Mouse (Mus musculus) liver (tissue): ENCODE measurements around the gene Gsx1.

Source experiments
- DNase-seq: peaks from one replicate; pipeline ENCODE4 v3.0.0-alpha.2; 2020; ENCODE audit warnings: mixed read lengths

Gsx1 gene

DNA sequence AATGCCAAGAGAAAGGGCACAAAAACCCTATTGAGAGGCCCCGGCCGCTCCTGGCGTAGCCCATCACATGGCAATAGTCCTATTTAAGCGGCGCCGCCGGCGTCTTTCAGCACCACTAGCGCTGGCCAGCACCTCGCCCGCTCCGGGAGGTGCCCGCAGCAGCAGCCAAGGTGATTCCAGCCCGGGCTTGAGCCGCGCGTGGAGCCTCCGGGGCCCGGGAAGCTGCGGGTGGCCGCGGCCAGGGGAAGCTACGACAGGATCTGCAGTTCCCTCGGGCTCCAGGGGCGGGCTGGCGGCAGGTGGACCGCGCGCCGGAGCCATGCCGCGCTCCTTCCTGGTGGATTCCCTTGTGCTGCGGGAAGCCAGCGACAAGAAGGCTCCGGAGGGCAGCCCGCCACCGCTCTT is at the start of gene Gsx1:
Gsx1 (plus strand) TSS at position 126 of the 405 bp plus-strand sequence.
- DNase-seq = peak; percentile 51

- DNase-seq = peak; percentile 8
Observed at GRCm38 (mm10) chr5:147147340-147147739, 41.2 kb upstream of the Gsx1 start.

GRCm38 (mm10) chr5:147154806-147155371 is 33.6 kb upstream of the Gsx1 start:
- DNase-seq = no peak

GRCm38 (mm10) chr5:147155449-147156133 is 32.9 kb upstream of the Gsx1 start:
- no peak for DNase-seq

DNA sequence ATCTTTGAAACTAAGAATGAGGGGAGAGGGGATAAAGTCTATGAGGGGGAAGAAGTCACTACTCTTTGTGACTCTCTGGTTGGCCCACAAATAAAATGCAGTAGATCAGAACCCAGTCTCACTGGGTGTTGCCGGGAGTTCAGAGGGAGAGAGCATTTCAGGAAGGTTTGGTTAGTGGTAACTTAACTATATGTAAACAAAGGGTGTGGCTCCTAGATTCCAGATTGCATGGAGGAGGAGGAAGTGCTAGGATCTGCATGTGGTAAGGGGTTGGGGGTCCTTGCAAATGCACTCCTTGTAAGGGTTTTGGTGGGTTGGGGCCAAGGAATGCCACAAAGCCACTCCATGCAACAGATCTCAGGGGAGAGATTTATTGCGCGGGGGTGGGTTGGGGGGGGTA is 32.1 kb upstream of the Gsx1 start:
- DNase-seq = no peak

DNA sequence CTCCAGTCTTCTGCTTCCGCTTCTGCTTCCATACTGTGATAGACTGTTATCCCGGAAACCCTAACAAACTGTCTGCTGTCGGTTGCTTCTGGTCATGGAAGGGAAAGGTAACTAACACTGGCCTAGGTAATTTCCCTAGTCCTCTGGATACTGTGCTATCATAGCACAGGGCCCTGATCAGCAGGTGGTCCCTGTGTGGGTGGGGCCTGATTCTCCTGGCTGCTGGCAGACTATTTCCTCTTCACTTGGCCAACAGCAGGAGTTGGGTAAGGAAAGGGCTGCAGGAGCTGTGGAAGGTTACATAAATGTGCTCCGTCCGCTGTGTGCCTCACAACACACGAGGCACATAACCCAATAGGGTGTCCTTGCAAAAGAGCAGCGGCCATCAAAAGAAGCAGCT is 31.1 kb upstream of the Gsx1 start:
- no peak for DNase-seq

GRCm38 (mm10) chr5:147159320-147159719 is 29.2 kb upstream of the Gsx1 start:
- DNase-seq = no peak

- no peak for DNase-seq
Observed at GRCm38 (mm10) chr5:147159792-147160191, 28.7 kb upstream of the Gsx1 start.

DNA sequence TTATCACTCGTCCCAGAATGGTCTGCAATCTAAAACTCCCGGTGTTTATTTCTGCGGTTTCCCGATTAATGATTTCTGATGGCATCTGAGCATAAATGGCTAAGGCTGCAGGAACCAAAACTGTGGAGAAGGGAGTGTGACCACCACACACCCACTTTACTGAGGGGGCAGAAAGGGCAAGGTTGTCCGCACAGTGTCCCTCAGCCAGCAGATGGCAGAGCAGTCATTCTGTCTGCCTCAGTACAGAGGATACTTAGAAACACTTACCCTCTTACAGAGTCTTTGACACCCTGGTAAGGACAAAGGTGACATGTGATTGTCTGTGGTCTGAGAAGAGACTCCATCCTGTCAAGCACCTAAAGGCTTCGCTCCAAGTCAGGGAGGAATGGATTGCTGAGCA is 23.4 kb upstream of the Gsx1 start:
- DNase-seq = no peak

GRCm38 (mm10) chr5:147170088-147170487 is 18.4 kb upstream of the Gsx1 start:
- DNase-seq = no peak

- DNase-seq = no peak
Observed at GRCm38 (mm10) chr5:147174046-147174445, 14.4 kb upstream of the Gsx1 start.

DNA sequence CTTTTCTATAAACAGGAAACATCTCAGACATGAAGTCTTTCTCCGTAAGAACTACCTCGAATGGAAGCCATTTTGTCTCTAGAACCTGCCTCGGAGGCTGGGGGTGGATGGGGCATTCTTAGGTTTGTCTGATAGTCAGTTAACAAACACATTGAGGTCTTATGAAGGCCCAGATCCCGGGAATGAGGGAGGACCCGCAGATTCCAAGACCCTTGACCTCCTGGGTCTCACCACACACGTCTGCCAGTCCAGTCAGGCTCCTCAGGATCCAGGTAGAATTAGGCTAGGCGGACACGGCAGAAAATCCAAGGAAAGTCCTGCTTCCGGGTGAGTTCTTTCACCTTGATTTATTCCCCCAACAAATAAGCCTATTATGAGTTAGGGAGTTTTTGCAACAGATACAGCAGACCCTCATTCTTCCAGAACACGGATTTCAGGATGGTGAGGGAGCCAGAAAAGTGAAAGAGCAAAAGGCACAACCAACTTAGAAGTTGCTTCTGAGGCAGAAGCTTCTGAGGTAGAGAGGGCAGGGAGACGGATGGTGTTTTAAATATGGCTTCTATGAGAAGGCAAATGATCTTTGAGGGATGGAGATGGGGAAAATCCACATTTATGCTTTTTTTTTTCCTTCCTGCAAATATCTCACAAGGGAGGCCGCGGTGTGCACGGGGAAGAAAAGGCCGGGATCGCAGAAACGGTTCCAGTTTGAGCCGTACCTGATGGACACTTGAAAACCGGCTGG is 3.2 kb upstream of the Gsx1 start:
- DNase-seq = no peak

GRCm38 (mm10) chr5:147186001-147186431 is 2.5 kb upstream of the Gsx1 start:
- no peak for DNase-seq

DNA sequence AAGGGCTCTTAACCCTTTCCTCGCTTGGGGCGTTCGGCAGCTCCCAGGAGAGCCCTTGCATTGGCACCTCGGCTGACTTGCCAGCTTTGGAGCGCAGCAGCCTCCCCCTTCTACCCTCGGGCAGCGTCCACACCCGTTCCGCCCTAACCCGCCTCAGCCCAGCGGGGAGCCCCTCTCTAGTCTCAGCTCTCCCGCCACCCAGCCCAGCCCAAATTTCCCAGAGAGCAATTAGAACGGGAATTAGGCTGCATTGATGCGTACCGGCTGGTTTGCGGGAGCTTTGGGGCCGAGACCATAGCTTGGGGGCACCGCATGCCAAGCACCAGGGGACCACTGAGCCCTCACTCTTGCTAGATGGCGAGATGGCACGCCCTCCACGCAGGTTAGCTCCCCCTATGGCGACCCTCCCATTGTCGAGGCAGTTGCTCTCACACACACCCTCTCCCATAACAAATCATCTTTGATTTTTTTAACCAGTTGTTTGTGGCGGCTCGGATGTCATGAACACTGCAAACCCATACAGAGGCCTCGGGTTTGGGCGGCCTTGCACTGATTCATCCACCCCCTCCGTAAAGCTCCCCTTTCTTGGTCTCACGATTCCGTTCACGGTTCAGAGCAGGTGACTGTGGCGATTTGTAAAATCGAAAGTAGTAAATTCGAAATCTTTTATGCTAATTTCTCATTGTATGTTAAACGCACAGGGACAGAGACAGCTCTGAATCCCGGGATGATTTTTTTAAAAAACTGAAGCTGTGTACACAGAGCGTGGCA is 1.5 kb upstream of the Gsx1 start:
- DNase-seq = no peak

DNA sequence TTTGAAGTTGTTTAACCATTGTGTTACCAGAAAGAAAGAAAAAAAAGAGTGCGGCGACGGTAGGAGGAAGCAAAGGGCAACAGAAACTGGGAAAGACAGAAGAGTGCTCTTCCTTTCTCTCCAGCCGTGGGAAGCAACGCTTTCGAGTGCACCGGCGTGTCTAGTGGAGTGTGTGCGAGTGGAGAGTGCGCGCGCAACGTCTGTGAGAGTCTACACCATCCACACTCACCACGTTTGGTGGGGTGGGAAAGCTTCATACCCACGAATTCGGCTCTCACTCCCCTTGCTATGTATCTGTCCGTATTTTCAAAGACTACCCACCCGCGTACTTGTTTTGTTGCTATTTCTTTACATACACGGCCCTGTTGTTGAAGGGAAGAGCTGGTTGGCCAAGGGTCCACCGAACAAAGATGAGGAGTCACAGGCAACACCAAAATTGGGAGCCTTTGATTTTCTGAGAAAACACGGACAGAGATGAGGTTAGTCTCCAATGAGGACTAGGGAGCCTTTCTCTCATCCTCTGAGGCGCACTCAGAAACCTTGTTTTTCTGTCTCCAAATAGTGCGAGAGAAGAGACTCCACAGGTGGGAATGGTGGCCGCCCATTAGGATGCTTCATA is 835 bp upstream of the Gsx1 start:
- no peak for DNase-seq

- DNase-seq = no peak
Observed at GRCm38 (mm10) chr5:147189156-147189555, 660 bp downstream of the Gsx1 start.

DNA sequence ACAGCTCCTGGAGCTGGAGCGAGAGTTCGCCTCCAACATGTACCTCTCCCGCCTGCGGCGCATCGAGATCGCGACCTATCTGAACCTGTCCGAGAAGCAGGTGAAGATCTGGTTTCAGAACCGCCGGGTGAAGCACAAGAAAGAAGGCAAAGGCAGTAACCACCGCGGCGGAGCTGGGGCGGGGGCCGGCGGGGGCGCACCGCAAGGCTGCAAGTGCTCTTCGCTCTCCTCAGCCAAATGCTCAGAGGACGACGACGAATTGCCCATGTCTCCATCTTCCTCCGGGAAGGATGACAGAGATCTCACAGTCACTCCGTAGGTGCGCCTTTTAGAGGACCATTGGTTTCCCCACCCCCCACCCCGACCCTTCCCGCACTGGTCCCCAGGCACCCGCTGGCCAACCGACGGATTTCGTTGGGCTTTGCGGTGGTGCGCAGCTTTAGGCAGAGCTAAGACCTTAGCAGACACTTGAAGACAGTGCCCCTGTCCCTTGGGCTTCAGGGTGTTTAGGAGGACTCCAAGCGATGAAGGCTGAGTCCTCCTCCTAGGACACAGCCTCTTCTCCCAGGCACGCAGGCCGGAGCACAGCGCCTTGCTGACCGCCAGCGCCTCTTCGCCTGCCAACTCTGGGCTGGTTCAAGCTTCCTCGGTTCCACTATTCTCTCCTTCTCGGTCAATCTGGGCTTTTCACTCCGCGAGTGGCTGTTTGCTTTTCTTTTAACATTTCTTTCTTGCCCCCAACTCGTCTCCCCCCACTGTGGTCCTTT is 1.5 kb downstream of the Gsx1 start:
- no peak for DNase-seq

GRCm38 (mm10) chr5:147190885-147191284 is 2.4 kb downstream of the Gsx1 start:
- DNase-seq = no peak

DNA sequence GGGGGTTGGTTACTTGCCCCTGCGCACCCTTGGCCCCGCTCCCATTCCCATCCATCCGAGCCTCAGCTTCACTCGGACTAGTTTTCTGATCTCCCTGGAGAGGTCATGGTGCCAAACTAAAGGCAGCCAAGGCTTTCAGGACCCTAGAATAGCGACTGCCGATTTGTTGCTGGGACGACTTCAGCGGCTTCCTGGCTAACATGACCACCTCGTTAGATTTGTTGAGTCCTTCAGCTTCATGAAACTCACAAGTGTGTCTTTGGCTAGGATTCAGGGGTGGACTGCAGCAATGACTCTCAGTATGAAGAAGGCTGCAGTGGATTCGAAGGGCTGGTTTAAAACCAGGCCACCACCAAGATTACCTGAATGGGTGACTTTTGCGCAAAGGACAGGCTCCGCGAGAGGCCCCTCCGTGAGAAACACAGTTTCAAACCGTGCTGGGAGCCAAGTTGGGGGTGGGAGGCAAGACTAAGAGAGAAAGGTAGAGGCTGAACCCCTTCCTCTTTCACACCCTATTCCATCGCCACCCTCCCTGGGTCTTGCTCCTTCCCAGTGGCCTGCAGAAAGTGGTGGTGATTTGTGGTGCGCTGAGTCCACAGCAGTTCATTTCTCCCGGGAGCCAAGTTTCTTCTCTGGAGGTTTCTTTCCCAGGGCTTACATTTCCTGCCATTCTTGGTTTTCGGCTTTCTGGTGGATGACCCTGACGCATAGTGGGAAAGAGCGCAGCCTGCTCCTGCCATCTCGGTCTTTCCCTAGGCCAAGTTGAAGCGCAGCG is 3.5 kb downstream of the Gsx1 start:
- no peak for DNase-seq

GRCm38 (mm10) chr5:147192576-147192960 is 4.1 kb downstream of the Gsx1 start:
- no peak for DNase-seq

GRCm38 (mm10) chr5:147204905-147205304 is 16.4 kb downstream of the Gsx1 start:
- DNase-seq = no peak
